Mouse (Mus musculus): Measurements from ENCODE around the gene Galnt7.

DNA sequence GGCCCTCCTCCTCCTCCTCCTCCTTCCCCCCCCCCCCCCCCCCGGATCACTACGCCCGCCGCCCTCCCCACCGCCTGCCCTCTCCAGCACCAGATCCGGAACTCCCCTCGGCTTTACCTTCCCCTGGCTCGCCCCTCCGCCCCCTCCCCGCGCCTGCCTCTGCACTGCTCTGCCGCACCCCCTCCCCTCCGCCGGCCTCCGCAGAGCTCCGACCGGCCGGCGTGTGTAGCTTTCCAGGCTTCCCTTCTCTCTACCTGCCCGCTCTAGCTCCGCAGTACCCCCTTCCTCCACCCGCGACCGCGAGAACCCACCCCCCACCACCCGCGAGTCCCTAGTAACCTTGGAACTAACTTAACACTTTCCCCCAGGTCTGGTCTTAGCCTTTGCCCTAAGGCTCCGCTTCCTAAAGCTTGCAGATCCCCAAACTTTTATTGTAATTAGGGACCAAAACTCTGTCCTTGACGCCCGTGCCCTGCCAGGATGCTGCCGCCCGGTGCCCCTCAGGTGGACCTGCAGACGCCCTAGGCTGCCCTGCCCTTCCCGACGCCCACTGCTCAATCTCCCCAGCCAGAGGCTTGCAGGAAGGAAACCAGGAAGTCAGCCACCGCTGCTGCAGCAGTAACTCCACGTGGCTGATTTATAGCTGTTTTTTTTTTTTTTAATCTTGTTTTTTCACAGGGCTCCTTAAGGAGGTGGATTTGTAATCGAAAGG, 380 bp upstream of the Galnt7 start:
- no peak for TF ChIP-seq CTCF (IDR thresholded peaks at IDR 0.05; ENCODE audit: low read depth)
- TF ChIP-seq EP300 (IDR thresholded peaks at IDR 0.05; ENCODE audit: low read depth) = no peak
